Mouse (Mus musculus): ENCODE measurements around the gene Plcl2. TPM values are rescaled to one million over a fixed set of nuclear protein-coding genes. Genes with fewer than 3 reads are reported as not detected.

Gene Plcl2
- polyA plus RNA-seq, 1 experiment from 2014 or later, result 3.6 TPM

DNA sequence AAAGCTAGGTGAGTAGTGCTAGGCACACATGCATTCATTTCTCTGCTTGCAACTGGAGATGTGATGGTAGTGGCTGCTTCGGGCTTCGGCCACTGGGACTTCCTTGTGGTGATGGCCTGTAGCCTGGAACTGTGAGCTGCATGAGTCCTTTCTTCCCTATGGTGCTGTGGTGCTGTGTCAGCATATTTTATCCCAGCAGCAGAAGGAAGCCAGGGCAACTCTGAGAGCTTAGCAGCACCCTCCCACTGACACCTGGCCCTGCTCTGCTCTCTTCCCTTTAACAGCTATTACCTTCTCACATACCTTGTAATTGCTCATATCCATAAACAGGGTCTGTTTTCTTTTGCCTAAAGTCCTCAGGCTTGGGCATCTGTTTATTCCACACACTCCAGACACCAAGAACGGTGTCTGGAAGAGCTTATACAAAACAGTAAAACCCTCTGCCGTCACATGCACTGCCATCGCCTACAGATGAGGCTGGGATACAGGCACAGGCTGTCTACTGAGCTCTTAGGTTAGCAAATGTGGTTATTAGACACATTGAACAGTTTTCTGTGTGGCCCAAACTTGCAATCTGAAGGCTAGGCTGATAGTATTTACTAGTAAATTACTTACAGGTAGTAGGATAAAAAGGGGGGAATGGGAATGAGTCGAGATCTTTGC is 139.7 kb downstream of the Plcl2 start:
- Histone ChIP-seq H3K27ac (no peak overlapping the region), H3K27me3 (ENCODE audit: insufficient read depth, poor library complexity, severe bottlenecking) (no peaks in the 10 kb centered on the region), H3K9me3 (peaks cover 16% of the 10 kb centered on the region), H3K36me3 (peaks cover 16% of the 10 kb centered on the region), H3K4me1 (replicated peaks) (0 out of 2 replicates have a peak, but pooled peaks cover 2% of the 10 kb centered on the region), H3K4me3 (no peak overlapping the region)
- 95% methylated on average over 6 of the region's 6 CpGs for WGBS
- DNase-seq (ENCODE audit: low spot score), result no peak

GRCm38 (mm10) chr17:50650535-50651223 is 141.5 kb downstream of the Plcl2 start:
- peaks cover 16% of the 10 kb centered on the region for H3K36me3 ChIP-seq
- H3K27ac ChIP-seq, result no peak overlapping the region
- 95% methylated on average over 14 of the region's 14 CpGs for WGBS
- no peak overlapping the region for H3K4me3 ChIP-seq
- H3K27me3 ChIP-seq (ENCODE audit: insufficient read depth, poor library complexity, severe bottlenecking), result no peaks in the 10 kb centered on the region
- no peaks in the 10 kb centered on the region for H3K4me1 ChIP-seq (replicated peaks)
- DNase-seq (ENCODE audit: low spot score), result no peak
- peaks cover 16% of the 10 kb centered on the region for H3K9me3 ChIP-seq

DNA sequence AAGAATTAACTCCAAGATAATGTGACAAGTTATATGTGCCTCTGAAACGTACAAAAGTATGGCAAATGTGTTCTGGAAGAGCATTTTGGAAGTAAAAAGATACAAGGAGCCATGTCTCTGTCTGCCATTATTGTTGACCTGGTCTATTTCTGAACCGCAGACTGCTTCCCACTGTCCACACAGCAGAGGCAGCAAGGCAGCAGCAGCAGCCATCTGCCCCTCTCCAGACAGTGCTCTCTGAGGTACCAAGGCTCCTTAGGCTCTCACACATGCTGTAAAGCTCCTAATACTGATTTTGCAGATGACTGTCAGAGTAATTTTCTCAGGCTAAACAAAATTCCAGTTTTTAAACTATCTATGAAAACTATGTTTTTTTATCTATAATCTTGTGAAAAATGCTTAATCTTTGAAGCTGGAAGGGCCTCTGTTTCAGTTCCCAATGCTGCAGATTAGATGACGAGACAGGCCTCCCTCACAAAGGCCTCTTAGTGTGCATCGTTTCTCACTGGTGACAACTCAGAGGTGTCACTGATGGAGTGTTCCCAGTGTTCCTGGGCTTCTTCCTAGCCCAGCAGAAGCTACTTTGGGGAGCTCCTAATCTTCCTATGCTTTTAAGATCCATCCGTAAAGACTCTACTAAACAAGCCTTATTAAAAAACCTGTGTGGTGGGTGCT is 145.7 kb downstream of the Plcl2 start:
- Histone ChIP-seq H3K4me3 (no peak overlapping the region), H3K27me3 (ENCODE audit: insufficient read depth, poor library complexity, severe bottlenecking) (no peaks in the 10 kb centered on the region), H3K36me3 (no peaks in the 10 kb centered on the region), H3K9me3 (no peaks in the 10 kb centered on the region), H3K4me1 (replicated peaks) (peaks cover 5% of the 10 kb centered on the region), H3K27ac (no peak overlapping the region)
- WGBS, result 71% methylated on average over 5 of the region's 5 CpGs
- DNase-seq (ENCODE audit: low spot score), result no peak

GRCm38 (mm10) chr17:50655416-50655776 is 146.2 kb downstream of the Plcl2 start:
- no peak overlapping the region for H3K4me3 ChIP-seq
- no peaks in the 10 kb centered on the region for H3K27me3 ChIP-seq (ENCODE audit: insufficient read depth, poor library complexity, severe bottlenecking)
- 68% methylated on average over 4 of the region's 4 CpGs for WGBS
- no peaks in the 10 kb centered on the region for H3K36me3 ChIP-seq
- H3K9me3 ChIP-seq, result 0 out of 2 replicates have a peak, but pooled peaks cover 3% of the 10 kb centered on the region
- H3K27ac ChIP-seq, result no peak overlapping the region
- DNase-seq (ENCODE audit: low spot score), result no peak
- peaks cover 5% of the 10 kb centered on the region for H3K4me1 ChIP-seq (replicated peaks)

DNA sequence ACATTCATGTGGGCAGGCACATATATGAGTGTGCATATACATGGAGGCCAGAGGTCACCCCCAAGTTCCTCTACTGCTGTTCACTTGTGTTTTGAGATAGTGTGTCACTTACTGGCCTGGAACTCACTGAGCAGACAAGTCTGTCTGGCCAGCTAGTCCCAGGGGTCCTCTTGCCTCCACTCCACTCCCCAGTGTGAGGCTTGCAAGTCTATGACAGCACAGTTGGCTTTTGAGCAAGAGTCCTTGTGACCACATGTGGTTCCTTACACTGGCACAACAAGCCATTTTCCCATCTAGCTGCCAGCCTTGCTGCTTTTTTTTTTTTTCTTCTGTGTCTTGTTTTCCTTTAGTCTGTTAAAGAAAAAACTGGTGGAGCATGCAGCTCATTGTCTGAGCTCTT is 148.1 kb downstream of the Plcl2 start:
- H3K4me1 ChIP-seq (replicated peaks), result peaks cover 5% of the 10 kb centered on the region
- no peaks in the 10 kb centered on the region for H3K36me3 ChIP-seq
- H3K4me3 ChIP-seq, result no peak overlapping the region
- H3K27ac ChIP-seq, result no peak overlapping the region
- no peak for DNase-seq (ENCODE audit: low spot score)
- H3K9me3 ChIP-seq, result 0 out of 2 replicates have a peak, but pooled peaks cover 4% of the 10 kb centered on the region
- no peaks in the 10 kb centered on the region for H3K27me3 ChIP-seq (ENCODE audit: insufficient read depth, poor library complexity, severe bottlenecking)

- H3K36me3 ChIP-seq, result no peaks in the 10 kb centered on the region
- no peak for DNase-seq (ENCODE audit: low spot score)
- peaks cover 5% of the 10 kb centered on the region for H3K4me1 ChIP-seq (replicated peaks)
- 0 out of 2 replicates have a peak, but pooled peaks cover 4% of the 10 kb centered on the region for H3K9me3 ChIP-seq
- H3K27ac ChIP-seq, result no peak overlapping the region
- WGBS, result 95% methylated on average over 8 of the region's 8 CpGs
- no peaks in the 10 kb centered on the region for H3K27me3 ChIP-seq (ENCODE audit: insufficient read depth, poor library complexity, severe bottlenecking)
- no peak overlapping the region for H3K4me3 ChIP-seq
Measured at GRCm38 (mm10) chr17:50658901-50659300, 149.7 kb downstream of the Plcl2 start.

DNA sequence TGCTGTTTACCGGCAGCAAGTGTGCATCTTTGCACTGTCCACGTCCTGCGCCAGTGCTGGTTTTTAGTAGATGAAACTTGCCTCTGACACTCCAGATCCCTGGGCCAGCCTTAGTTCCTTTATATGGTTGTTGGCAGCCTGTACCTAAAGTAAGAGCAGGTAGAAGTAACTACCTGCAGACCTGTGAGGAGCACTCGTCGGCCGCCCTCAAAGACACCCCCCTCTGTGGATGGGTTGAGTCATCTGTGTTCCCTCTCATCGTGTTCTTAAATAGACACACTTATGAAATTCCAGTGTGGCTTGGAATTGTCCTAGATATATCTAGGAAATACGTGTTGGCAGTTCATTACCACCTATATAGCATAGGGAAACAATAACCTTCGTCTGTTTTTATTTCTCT is 158.4 kb downstream of the Plcl2 start:
- WGBS, result 95% methylated on average over 9 of the region's 9 CpGs
- Histone ChIP-seq H3K27ac (no peak overlapping the region), H3K36me3 (peaks cover 5% of the 10 kb centered on the region), H3K9me3 (no peaks in the 10 kb centered on the region), H3K4me3 (no peak overlapping the region), H3K27me3 (ENCODE audit: insufficient read depth, poor library complexity, severe bottlenecking) (no peaks in the 10 kb centered on the region), H3K4me1 (replicated peaks) (no peaks in the 10 kb centered on the region)
- no peak for DNase-seq (ENCODE audit: low spot score)

- DNase-seq (ENCODE audit: low spot score), result no peak
- WGBS, result 87% methylated on average over 4 of the region's 4 CpGs
Measured at GRCm38 (mm10) chr17:50668681-50669208, 159.5 kb downstream of the Plcl2 start.

DNA sequence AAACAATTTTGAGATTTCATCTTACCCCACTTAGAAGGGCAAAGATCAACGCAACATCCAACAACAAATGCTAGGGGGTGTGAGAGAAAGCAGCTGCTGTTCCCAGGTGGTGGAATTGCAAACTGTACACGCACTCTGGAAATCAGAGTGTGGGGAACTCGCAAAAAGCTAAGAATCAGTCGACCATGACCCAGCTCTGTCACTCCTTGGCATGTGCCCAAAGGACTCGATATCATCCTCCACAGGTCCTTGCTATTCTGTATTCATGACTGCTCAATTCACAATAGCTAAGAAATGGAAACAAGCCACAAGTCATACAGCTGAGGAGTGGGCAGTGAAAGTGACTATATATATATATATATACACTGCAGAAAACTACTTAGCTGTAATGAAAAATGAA is 162.2 kb downstream of the Plcl2 start:
- no peak for DNase-seq (ENCODE audit: low spot score)
- 85% methylated on average over 5 of the region's 5 CpGs for WGBS
- no peak overlapping the region for H3K4me3 ChIP-seq
- no peaks in the 10 kb centered on the region for H3K4me1 ChIP-seq (replicated peaks)
- no peak overlapping the region for H3K27ac ChIP-seq
- H3K27me3 ChIP-seq (ENCODE audit: insufficient read depth, poor library complexity, severe bottlenecking), result no peaks in the 10 kb centered on the region
- no peaks in the 10 kb centered on the region for H3K9me3 ChIP-seq
- H3K36me3 ChIP-seq, result no peaks in the 10 kb centered on the region

More at GRCm38 (mm10) chr17:50668681-50669208, 159.5 kb downstream of the Plcl2 start:
- H3K27ac ChIP-seq, result no peak overlapping the region
- H3K9me3 ChIP-seq, result no peaks in the 10 kb centered on the region
- H3K27me3 ChIP-seq (ENCODE audit: insufficient read depth, poor library complexity, severe bottlenecking), result no peaks in the 10 kb centered on the region
- no peak overlapping the region for H3K4me3 ChIP-seq
- no peaks in the 10 kb centered on the region for H3K4me1 ChIP-seq (replicated peaks)
- H3K36me3 ChIP-seq, result peaks cover 5% of the 10 kb centered on the region

DNA sequence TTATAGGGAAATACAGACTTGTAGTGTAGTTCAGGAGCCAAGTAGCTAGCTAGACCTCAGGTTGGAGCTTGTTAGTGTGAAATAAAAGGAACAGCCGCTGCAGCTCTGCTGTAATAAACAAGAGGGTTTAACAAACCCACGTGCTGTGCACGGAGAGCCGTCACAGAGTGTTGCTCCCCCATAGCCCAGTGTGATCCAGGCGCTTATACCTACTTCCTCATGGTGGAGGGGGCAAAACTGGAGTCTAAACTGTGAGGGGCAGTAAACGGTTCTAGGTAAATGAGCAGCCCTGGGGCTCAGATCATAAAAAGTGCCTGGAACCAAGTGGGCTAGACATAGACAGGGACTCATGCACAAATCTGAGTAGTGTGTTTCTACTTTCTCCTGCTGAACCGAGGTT is 165.4 kb downstream of the Plcl2 start:
- Histone ChIP-seq H3K36me3 (no peaks in the 10 kb centered on the region), H3K27me3 (ENCODE audit: insufficient read depth, poor library complexity, severe bottlenecking) (no peaks in the 10 kb centered on the region), H3K4me3 (no peak overlapping the region), H3K27ac (no peak overlapping the region), H3K9me3 (no peaks in the 10 kb centered on the region), H3K4me1 (replicated peaks) (no peaks in the 10 kb centered on the region)
- 89% methylated on average over 7 of the region's 7 CpGs for WGBS
- DNase-seq (ENCODE audit: low spot score), result no peak

GRCm38 (mm10) chr17:50675231-50675630 is 166.0 kb downstream of the Plcl2 start:
- Histone ChIP-seq H3K27me3 (ENCODE audit: insufficient read depth, poor library complexity, severe bottlenecking) (no peaks in the 10 kb centered on the region), H3K9me3 (no peaks in the 10 kb centered on the region), H3K4me1 (replicated peaks) (no peaks in the 10 kb centered on the region), H3K36me3 (no peaks in the 10 kb centered on the region), H3K4me3 (no peak overlapping the region), H3K27ac (no peak overlapping the region)
- no peak for DNase-seq (ENCODE audit: low spot score)
- 90% methylated on average over 11 of the region's 11 CpGs for WGBS

GRCm38 (mm10) chr17:50677334-50677733 is 168.1 kb downstream of the Plcl2 start:
- WGBS, result 95% methylated on average over 14 of the region's 14 CpGs
- H3K4me3 ChIP-seq, result no peak overlapping the region

More at GRCm38 (mm10) chr17:50677334-50677733, 168.1 kb downstream of the Plcl2 start:
- no peak for DNase-seq (ENCODE audit: low spot score)
- H3K27ac ChIP-seq, result no peak overlapping the region
- H3K4me1 ChIP-seq (replicated peaks), result no peaks in the 10 kb centered on the region
- H3K27me3 ChIP-seq (ENCODE audit: insufficient read depth, poor library complexity, severe bottlenecking), result no peaks in the 10 kb centered on the region
- no peaks in the 10 kb centered on the region for H3K36me3 ChIP-seq
- H3K9me3 ChIP-seq, result no peaks in the 10 kb centered on the region

All from hindbrain, embryonic 10.5 days (tissue).